Mouse (Mus musculus) MEL (cell line): Measurements from ENCODE around the gene Slc6a16.

Experiments
- CTCF ChIP-seq, 3 experiments: IDR thresholded peaks in 2 of 3; conservative IDR thresholded peaks in 1 of 3; 2 replicates each; pipeline ENCODE4 v1.5.1; 2011 to 2012; ENCODE audit warnings: low read length in 3 of 3, low read depth in 2 of 3, mild to moderate bottlenecking in 2 of 3, improper control_type of control experiment in 1 of 3, inconsistent platforms in 1 of 3, mixed read lengths in 1 of 3, moderate library complexity in 1 of 3; ENCODE audit not compliant: control insufficient read depth in 1 of 3, insufficient read depth in 1 of 3, poor library complexity in 1 of 3, severe bottlenecking in 1 of 3
- EP300 ChIP-seq, 2 experiments: IDR thresholded peaks; 2 replicates each; pipeline ENCODE4 v1.6.1; 2011; ENCODE audit warnings: improper control_type of control experiment in 2 of 2, low read length in 2 of 2, low read depth in 1 of 2, mild to moderate bottlenecking in 1 of 2
- KAT2A ChIP-seq: conservative IDR thresholded peaks from 2 replicates; pipeline ENCODE4 v1.6.1; 2012; ENCODE audit warnings: low read depth, low read length, improper control_type of control experiment, inconsistent platforms
- POLR2A ChIP-seq, 2 experiments: IDR thresholded peaks; 2 replicates each; pipeline ENCODE4 v1.6.1; 2011 to 2012; ENCODE audit warnings: low read length in 2 of 2, mild to moderate bottlenecking in 2 of 2, control low read depth in 1 of 2, improper control_type of control experiment in 1 of 2, low read depth in 1 of 2, moderate library complexity in 1 of 2; ENCODE audit not compliant: control insufficient read depth in 1 of 2, insufficient read depth in 1 of 2, poor library complexity in 1 of 2
- POLR2AphosphoS2 ChIP-seq: IDR thresholded peaks from 2 replicates; pipeline ENCODE4 v1.6.1; 2011; ENCODE audit warnings: low read length, improper control_type of control experiment
- TBP ChIP-seq: IDR thresholded peaks from 2 replicates; pipeline ENCODE4 v1.8.0; 2011; ENCODE audit warnings: low read depth, low read length, improper control_type of control experiment

- TF ChIP-seq POLR2AphosphoS2, result no peak
- no peak for TF ChIP-seq CTCF (IDR thresholded peaks at IDR 0.05 in 2 of 3, conservative IDR thresholded peaks at IDR 0.05 in 1 of 3; ENCODE audit: control insufficient read depth in 1 of 3, insufficient read depth in 1 of 3, low read depth in 2 of 3, low read length in 3 of 3, poor library complexity in 1 of 3, severe bottlenecking in 1 of 3)
- TF ChIP-seq POLR2A (IDR thresholded peaks at IDR 0.05; ENCODE audit: control insufficient read depth in 1 of 2, insufficient read depth in 1 of 2, low read depth in 1 of 2, low read length in 2 of 2, poor library complexity in 1 of 2), result no peak
- TF ChIP-seq EP300 (IDR thresholded peaks at IDR 0.05; ENCODE audit: low read depth in 1 of 2, low read length in 2 of 2), result no peak
- TF ChIP-seq KAT2A, result no peak
- TF ChIP-seq TBP, result no peak
These were observed 48.1 kb upstream of the Slc6a16 start for GRCm38 (mm10) chr7:45192585-45193310.
